Mouse (Mus musculus): Measurements from ENCODE around the gene Igbp1.

The Igbp1 gene

DNA sequence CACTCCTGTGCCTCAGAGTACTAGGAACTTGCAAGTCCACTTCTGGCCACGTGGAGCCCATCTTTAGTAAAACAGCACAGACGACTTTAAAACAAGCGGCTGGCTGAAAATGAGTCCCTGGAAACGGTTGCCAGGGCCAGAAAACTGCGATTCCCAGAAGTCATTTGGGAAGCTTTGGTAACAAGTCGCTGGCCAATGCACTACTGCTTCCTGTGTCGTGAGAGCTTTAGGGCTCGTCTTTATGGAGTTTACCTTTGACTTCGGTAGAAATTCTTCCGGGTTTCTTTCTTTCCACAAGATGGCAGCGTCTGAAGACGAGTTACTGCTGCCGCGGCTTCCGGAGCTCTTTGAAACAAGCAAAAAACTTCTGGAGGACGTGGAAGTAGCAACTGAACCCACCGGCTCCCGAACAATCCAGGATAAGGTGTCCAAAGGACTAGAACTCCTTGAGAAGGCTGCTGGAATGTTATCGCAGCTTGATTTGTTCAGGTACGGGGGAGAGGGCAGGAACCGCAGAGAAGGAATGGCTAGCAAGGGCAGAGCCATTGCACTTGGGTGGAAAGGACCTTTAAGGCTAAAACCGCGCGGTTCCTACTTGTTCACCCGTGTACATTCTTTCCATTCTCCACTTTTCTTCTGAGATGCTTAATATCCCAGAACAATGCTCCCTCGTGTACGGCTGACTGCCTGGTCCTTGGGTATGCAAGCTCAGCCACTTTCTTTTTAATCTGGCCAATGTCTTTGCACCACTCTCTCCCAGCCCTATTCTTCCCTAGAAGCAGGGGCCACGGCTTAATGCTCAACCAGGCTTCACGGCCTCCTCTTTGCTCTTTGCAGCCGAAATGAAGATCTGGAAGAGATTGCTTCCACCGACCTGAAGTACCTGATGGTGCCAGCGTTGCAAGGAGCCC lies at the start of gene Igbp1:
Gene Igbp1, plus strand, starts transcription at position 224 of the 911 bp plus-strand sequence.
- peak; percentile 82 for DNase-seq (ENCODE audit: low read depth)

DNA sequence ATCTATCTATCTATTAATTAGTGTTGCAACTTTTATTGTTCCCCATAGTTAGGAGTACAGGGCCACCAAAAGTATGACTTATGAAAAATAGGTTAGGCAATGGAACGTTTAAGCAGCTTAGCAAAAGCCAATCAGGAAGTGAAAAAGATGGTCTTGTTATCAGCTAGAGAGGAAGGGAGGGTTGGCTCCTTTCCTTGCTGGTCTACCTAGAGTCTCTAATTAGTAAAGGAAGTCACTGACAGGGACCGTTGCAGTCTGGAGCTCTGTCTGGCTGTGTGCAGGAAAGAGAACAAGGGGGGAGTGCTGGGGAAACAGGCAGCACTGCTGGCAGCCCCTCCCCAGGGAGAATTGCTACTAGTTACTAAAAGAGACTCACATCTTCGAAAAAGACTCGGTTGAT lies 26.0 kb upstream of the Igbp1 start:
- DNase-seq (ENCODE audit: low read depth), result no peak

DNA sequence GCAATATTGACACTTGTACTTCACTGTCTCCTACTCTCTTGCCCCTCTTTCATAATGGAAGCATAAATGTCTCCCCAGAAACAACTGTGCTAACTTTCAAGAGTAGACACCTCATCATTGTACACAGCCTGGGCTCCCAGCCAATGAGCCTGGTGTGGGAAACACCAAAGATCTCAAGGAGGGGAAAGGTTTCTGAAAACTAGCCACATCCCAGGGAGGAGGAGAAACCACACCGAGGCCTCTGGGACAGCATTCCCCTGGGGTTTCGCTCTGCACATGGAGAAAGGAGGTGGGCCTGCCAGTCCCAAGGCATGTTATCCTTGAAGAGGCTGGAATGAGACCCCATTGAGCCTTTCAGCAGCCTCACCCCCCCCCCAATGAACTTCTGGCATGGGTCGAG lies 24.0 kb upstream of the Igbp1 start:
- no peak for DNase-seq (ENCODE audit: low read depth)

DNA sequence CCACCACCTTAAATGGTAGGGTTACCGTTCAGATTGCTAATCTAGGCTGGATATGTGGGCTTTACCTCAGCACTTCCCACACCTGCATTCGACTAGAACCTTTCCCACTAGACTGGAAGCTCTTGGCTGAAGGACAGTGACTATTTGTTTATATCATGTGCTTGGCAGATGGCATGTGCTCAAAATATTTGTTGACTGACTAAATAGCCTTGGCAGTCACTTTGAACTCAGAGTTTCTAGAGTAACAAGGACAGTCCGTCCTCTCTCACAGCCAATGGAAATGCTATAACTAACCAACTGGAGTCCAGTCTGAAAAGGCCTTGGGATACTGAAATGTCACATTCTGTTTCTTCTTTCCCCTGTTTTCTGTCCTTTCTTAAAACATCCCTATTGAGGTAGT lies 22.6 kb upstream of the Igbp1 start:
- no peak for DNase-seq (ENCODE audit: low read depth)

DNA sequence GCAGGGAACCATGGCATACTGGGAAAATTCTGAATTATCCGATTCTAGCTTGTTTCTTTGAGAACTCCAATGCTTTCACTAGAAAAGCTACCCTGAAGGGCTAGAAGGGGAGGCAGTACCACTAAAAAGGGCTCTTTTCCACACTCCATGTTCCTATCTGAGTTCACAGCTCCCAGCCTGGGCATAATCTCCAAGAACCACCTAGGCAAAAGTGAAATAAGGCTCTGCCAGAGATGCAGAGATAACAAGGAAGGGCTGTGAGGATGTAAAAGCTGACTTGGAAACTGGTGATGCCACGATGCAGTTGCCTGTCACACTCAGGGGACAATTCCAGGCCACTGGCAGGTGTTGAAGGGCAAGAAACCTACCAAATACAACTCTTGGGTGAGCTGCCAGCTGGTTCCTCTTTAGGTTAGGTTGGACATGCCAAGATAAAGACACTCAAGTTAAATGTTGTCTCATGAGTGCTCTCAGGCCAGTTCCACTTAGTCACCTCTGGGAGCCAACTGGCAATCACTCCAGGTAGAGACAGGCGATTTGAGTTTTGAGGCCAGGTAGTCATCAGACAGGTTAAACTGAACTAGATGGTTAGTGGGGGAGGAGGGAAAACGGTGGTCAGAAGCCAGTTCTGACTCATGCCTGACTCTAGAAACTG lies 18.4 kb upstream of the Igbp1 start:
- no peak for DNase-seq (ENCODE audit: low read depth)

DNA sequence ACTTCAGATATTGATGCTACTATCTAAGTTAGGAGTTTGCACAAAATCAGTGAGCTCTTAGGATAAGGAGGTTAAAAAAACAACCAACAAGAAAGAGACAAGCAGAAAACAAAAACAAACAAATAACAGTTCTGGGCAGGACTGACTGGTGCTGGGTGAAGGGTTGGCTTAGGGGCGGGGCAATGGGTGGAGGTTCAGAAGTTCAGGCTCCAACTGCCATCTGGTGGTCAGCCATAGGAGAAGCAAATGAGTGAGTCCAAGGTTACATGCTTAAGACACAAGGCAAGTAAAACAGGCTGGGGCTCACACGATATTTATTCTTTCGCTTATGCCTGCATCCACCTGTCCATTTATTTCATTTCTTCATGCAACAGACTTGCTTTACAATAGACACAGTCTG lies 13.8 kb upstream of the Igbp1 start:
- DNase-seq (ENCODE audit: low read depth), result peak; percentile 70

DNA sequence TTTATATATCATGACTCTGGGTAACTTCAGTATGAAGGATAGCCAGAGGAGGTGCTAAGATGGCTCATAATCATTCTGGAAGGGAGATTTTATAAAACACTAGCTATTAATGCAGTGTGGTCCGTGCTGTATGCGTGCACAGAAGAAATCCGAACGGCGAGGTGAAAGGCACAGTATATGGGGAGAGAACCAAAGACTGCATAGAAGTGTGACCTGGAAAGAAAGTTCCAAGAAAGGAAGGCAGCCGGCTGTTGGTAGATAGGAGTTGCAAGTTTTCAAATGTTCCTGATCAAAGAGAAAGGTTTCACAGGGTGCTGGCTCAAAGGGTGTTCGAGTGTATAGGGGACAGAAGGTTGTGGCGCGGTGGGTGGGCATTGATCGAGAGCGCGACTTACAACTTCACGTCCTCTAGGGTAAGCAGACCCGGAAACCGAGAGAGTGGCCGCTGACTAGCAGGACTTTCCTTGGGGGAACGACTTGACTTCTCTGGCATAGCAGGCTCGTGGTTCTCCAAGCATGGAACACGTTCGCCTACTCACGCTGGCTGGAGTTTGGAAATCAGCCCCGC lies 507 bp upstream of the Igbp1 start:
- no peak for DNase-seq (ENCODE audit: low read depth)

DNA sequence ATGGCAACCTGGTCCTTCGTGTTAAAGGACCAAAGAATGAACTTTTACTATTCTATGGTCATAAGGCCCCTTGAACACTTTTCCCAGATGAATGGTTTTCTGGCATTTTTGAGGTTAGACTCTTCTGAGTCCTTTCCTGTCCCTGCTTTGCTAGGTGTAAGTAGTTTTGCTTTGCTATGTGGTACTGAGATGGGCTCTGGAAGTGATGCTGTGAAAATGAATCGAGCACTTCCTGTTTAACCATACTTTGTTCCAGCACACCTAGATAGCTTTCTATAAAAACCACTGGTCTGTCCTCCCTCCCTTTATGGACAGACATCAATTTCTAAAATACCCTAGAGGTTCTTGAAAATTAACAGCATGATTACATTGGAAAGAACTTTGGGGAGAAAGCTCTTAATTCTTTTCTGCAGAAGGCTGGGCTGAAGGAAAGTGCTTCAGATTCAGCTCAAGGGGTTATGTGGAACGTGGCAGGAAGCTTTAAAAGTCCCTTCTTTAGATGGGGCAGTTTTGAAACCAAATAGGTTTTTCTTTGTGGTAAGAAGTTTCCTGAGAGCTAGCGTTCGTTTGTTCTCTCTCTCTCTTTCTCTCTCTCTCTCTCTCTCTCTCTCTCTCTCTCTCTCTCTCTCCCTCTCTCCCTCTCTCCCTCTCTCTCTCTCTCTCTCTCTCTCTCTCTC lies 10.2 kb downstream of the Igbp1 start:
- no peak for DNase-seq (ENCODE audit: low read depth)

DNA sequence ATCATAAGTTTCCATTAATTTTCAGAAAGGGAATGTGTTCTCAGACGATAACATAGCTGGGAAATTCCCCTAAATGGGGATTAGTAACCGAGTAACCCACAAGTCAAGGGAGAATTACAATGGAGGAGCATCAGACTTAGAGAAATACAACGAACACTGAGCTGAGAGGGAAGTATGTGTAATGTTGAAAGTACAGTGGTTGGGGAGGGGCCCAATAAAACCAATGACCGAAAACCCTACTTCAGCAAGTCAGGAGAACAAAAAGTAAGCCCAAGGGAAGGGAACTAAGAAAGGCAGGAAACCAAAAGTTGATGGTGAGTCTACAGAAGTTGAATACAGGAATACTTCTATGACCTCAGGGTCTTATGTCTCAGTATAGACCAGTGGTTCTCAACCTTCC lies 14.1 kb downstream of the Igbp1 start:
- DNase-seq (ENCODE audit: low read depth), result no peak

DNA sequence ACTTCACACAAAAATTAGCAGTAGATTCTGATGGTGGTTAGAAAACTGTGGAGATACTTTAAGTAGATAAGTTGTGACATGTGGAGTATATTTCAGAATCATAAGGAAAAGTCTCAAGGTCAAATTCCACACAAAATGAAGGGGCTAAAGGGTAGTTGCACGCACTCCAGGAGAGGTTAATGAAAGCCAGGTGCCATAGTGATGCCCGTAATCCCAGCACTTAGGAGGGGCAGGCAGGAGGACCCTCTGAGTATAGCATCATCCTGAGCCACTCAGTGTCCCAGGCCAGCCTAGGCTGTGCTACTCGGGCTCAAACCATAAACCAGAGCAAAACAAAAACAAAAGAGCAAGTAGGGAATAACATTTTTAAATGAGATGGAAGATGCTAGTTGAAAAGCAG lies 15.8 kb downstream of the Igbp1 start:
- no peak for DNase-seq (ENCODE audit: low read depth)

DNA sequence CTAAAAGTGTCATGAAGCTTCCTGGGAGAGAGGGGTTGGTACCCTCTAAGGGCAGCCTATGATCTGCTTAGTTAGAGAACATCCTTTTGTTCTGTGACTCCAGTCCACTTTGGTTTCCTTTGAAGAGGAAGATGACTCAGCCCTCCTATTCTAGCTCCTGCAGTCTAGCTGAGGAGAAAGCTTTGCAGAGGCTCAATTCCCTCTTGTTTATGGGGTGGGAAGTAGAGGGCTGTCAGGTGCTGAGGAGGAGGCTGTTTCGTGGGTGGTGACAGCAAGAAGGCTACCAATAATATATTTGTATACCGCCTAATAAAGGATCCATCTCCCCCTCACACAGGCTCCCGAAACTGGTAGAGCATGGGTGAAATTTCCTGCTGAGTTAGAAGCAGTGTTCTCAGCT lies 22.6 kb downstream of the Igbp1 start:
- DNase-seq (ENCODE audit: low read depth), result no peak

DNA sequence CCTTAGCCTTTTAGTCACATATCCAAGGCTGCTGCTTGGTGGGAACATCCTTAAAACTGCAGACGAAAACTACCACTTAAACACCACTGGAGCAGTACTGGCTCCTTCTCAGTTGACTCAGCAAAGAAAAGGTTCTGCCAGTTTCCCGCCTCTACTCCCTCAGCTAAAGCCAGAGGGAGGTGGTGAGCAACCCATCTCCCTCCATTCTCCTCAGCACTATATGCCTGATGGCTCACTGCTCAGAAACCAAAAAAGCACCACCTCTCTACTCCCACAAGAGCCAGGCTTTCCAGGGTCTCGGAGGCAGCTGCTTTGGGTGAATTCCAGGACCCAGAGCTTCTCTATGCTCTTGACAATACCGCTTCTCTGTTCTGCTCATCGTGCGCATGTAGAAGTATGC lies 23.5 kb downstream of the Igbp1 start:
- no peak for DNase-seq (ENCODE audit: low read depth)

DNA sequence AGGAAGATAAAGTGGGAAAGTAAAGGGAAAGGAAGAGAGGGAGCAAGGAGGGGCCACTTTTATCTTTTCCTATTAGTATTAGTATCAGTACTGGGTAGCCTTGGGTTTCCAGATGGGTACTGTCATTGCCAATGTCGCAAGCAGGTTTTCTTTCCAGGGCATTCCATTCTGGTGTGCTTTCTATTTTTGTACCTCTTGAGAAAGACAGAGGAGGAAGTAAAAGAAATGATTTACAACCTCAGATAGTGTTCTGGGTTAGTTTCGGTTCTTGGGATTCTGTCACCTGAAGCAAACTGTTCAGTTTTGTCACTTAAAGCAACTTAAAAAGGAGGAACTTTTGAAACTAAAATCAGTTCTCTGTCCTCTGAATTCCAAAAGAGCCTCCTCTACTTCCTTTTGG lies 24.4 kb downstream of the Igbp1 start:
- no peak for DNase-seq (ENCODE audit: low read depth)

DNA sequence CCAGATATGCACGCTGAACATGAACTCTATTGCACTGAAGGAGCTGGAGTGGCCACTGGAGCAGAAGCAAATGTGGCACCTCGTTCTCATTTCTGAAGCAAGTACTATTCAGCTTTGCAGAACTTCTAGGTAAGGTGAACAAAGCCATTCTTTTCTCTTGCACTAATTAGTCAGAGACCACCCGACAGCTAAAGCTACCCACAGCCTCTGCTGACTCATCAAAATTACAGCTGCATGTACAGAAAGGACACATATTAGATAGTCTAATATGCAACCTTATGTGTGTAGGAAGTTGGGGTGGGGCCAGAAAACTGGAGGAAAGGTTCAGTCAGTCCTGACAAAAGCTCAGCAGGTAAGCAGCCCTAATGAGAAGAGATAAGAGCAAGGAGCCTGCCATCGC lies 30.4 kb downstream of the Igbp1 start, which contains the start of gene Dgat2l6:
Gene Dgat2l6, plus strand, starts transcription at position 368 of the 400 bp plus-strand sequence.
- DNase-seq (ENCODE audit: low read depth), result no peak

DNA sequence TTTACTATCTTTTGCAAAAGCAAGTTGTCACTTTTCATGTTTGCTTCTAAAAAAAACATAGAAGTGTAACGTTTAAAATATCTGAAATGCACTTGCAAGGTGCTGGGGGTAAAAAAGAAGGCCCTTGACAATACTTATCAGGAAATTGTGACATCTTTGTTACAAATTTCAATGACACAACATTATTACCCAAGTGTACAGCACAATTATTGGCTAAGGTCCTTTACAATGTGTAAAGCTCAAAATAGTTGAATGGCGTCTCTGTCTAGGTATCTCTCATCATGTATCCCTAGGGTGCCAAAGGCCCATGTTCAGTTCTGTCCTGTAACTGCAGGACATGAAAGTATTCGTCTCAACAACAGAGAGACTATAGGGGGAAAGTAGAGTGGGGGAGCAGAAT lies 61.9 kb downstream of the Igbp1 start:
- DNase-seq (ENCODE audit: low read depth), result no peak

DNA sequence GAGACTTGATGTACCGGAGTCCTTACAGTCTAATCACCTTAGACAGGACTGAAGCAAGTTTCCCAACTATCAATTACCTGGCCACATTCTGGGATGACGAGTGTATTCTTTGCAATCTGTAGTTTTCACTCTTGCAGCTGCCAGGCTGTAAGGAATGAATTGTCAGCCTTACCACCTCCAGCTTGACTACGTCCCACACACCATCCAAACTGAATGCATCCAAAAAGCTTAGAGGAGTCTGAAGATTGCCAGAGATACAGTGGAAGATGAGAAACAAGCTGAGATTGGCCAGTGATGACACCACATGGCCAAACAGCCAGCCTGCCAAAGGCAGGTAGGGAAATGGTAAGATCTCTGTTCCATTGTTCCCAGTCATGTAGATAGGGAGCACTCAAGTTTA lies 71.6 kb downstream of the Igbp1 start:
- DNase-seq (ENCODE audit: low read depth), result no peak

Data from naive thymus-derived CD4-positive, alpha-beta T cell, adult 2 months (primary cell).